Mouse (Mus musculus) gastrocnemius, postnatal 14 days (tissue): Measurements from ENCODE around the gene Olfr1176. TPM values are rescaled to one million over a fixed set of nuclear protein-coding genes. Genes with fewer than 3 reads are reported as not detected.

Experiments used
- DNase-seq: peaks from one replicate; pipeline ENCODE4 v3.0.0; 2021; ENCODE audit warnings: mixed read lengths
- intact Hi-C: fragments of 180-260 bp; cut with DNase I; formaldehyde crosslinking; loops from one replicate; pipeline ENCODE4 v1.15.1; 2025; ENCODE audit warnings: low total_unique reads
- long read RNA-seq, 2 experiments: library from polyadenylated mRNA; stranded (forward); transcript quantifications; one replicate each; pipeline ENCODE4 v2.0.0; 2021
- total RNA-seq, 2 experiments: library from RNA; stranded (reverse); gene quantifications; 2 replicates each; pipeline ENCODE4 v1.2.3; 2021

Gene Olfr1176
- total RNA-seq: not detected
- long read RNA-seq, experiment 1: 0 reads
- long read RNA-seq, experiment 2: 0 reads

DNA sequence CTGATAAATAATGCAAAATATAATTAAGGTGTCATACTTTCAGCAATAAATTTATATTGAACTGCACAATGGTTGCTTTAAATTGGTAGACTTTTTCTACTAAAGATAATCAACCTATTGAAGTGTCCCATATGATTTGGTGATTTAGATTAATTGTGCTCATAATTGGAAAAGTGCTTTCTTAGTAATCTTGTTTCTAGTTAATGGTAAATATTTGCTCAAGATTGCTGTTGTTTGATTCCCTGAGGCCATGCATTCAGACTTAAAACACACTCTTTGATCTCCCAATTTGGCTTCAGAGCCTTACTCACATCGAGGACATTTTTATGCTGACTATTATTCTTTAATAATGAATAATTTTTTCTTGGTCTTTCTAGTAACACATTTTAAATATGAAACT is at the start of gene Olfr1176:
Gene Olfr1176 (plus strand): TSS at position 301 of the 400 bp plus-strand sequence.
- intact Hi-C loops: no loop called here
- DNase-seq: no peak

DNA sequence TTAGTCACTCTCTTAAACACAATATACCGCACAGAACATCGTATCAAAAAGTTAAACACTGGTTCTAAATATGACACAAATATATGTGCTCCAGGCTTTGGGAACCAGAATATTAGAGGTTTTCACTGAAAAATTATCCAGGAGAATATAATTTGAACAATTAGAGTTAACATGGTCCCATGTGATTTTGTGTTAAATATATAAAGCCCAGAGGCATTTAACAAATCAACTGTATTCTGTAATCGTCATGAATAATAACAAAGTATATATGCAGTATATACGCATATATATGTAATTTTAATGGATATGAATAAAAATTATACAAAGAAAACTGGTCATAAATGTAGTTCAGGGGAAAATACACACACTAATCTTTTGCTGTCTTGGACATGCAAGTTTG is 21.5 kb upstream of the Olfr1176 start, which contains the start of gene Olfr1174-ps:
Gene Olfr1174-ps (minus strand): TSS at position 101 of the 400 bp plus-strand sequence.
- intact Hi-C loops: no loop called here

DNA sequence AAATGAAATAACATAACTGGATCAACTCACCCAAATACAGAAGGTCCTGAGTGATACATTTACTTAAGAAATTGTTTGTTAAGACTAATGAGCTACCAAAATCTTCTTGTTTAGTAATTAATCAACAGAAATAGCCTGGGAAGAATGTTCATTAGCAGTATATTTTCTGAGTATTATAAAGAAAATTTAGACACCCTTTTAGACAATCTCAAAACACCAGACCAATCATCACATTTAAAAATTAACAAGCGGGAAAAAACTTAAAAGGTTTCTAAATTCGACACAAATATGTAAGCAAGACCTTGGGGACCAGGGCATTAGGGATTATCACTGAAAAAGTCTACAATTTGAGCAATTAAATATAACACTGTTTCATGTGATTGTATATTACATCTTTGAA is 9.4 kb upstream of the Olfr1176 start, which contains the start of gene Olfr1175-ps:
Gene Olfr1175-ps (minus strand): TSS at position 101 of the 400 bp plus-strand sequence.
- intact Hi-C loops: no loop called here
- no peak for DNase-seq

More for the DNA sequence above, 21.5 kb upstream of the Olfr1176 start, which contains the start of gene Olfr1174-ps:
- DNase-seq: no peak

DNA sequence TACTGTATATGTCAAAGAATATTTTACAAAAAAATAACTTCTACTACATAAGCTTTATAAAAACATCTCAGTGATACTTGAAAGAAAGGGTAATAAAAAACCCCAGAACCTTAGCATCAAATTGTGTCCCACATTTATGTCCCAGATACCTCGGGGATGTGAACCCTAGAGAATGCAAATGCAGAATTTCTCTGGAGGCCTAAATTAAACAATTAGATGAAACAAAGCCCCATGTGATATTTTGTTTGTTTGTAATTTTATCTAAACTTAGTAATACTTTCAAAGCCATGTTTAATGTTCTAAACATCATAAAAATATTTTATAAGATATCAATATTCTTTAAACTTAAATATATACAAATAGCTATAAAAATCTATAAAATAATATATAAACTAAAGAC is 9.9 kb downstream of the Olfr1176 start, which contains the start of gene Olfr1177-ps:
Gene Olfr1177-ps (minus strand): TSS at position 101 of the 400 bp plus-strand sequence.
- no peak for DNase-seq
- intact Hi-C loops: no loop called here

DNA sequence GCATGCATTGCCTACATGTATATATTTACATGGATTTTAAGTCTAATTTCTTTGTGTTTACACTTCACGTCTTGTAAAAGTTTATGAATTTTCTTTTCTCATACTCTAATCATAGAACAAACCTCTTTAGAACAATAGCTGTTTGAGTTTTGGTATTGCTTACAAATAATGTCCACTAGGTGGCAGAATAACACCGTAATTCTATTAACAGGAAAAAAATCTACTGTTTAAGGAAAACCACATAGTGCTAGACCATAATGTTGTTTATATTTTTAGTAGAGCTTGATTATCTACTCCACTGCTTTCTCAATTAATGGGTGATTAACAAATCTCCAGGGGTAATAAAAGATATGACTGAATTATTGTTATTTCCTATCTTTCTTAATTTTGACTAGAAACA is 19.8 kb downstream of the Olfr1176 start:
- intact Hi-C loops: no loop called here
- no peak for DNase-seq

DNA sequence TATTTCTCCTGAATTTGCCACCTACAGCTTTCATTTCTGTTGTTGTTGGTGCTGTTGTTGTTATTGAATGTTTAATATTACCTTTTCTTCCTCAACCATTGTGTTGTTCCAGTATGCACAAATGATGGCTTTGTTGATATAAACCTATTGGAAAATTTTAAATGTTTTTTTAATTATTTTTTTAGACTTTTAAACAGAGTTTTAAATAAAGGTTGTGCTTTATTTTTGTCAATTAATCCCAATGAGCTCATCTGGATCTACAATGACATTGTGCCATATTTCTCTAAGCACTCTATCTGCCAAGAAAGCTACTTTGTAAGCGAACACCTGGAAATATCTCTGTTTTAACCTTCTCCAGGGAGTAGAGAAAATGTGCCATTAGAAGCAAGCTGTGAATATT is 50.2 kb downstream of the Olfr1176 start, which contains the start of gene Olfr1178:
Gene Olfr1178 (plus strand): TSS at position 301 of the 400 bp plus-strand sequence.
- no peak for DNase-seq
- intact Hi-C loops: no loop called here

Other genes starting within 250 kb of the Olfr1176 start
- gene Olfr1164, start 242.8 kb upstream of the Olfr1176 start, total RNA-seq: not detected
- not detected for gene Olfr1166, start 208.4 kb upstream of the Olfr1176 start, total RNA-seq
- gene Olfr1167, start 181.5 kb upstream of the Olfr1176 start, total RNA-seq: not detected
- gene Olfr1168, start 154.8 kb upstream of the Olfr1176 start, total RNA-seq: not detected
- not detected for gene Olfr1170, start 108.4 kb upstream of the Olfr1176 start, total RNA-seq
- gene Olfr1173, start 56.8 kb upstream of the Olfr1176 start, total RNA-seq: not detected
- gene Olfr1174-ps, start 21.6 kb upstream of the Olfr1176 start, total RNA-seq: not detected
- gene Olfr1175-ps, start 9.5 kb upstream of the Olfr1176 start, total RNA-seq: not detected
- gene Olfr1177-ps, start 9.8 kb downstream of the Olfr1176 start, total RNA-seq: not detected
- gene Olfr1178, start 50.3 kb downstream of the Olfr1176 start, total RNA-seq: not detected
- gene Olfr1179, start 69.7 kb downstream of the Olfr1176 start, total RNA-seq: not detected
- gene Olfr1180, start 82.4 kb downstream of the Olfr1176 start, total RNA-seq: not detected
- not detected for gene Olfr1181, start 89.5 kb downstream of the Olfr1176 start, total RNA-seq
- not detected for gene Gm13757, start 112.4 kb downstream of the Olfr1176 start, total RNA-seq
- gene Olfr1183, start 118.1 kb downstream of the Olfr1176 start, total RNA-seq: not detected
- gene Olfr1184, start 146.9 kb downstream of the Olfr1176 start, total RNA-seq: not detected
- not detected for gene Olfr1185-ps1, start 156.6 kb downstream of the Olfr1176 start, total RNA-seq
- not detected for gene Olfr1186, start 181.8 kb downstream of the Olfr1176 start, total RNA-seq
- gene Olfr1188, start 220.2 kb downstream of the Olfr1176 start, total RNA-seq: not detected
- not detected for gene Olfr1189, start 249.7 kb downstream of the Olfr1176 start, total RNA-seq